ENCODE assay signal across 9 mouse cellular contexts in genomic region chr11:90019161-90019560, GRCm38 (mm10). TPM values are rescaled to one million over a fixed set of nuclear protein-coding genes. Genes with fewer than 3 reads are reported as not detected.
DNase-seq lines count a peak whose midpoint lies in the region; ATAC-seq and TF ChIP-seq lines count a peak whose summit lies in the region.
"Had no signal": no experiment of that assay in that cellular context is flagged by ENCODE, and none has a peak within 500 bp of the region (broad histone marks: within the 10 kb centered on the region; RNA-seq: fewer than 3 reads in every experiment).

No protein-coding gene starts in this region.

- no peak for ATAC-seq in intestine, postnatal 0 days
- ATAC-seq in intestine, embryonic 16.5 days: no peak
- ATAC-seq in megakaryocyte, adult 5-6 weeks (ENCODE audit: poor library complexity, severe bottlenecking): peak; percentile 81
- no peak for ATAC-seq in erythroid progenitor cell, adult 5-6 weeks (replicated peaks; ENCODE audit: low FRiP score, poor library complexity, severe bottlenecking)

- 13% methylated on average over 7 of the region's 7 CpGs for WGBS in intestine, postnatal 0 days
- 19% methylated on average over 7 of the region's 7 CpGs for WGBS in intestine, embryonic 16.5 days

- no peak overlapping the region for H3K9ac ChIP-seq in intestine, postnatal 0 days (ENCODE audit: low read depth, low read length)
- H3K9ac ChIP-seq in intestine, embryonic 16.5 days (ENCODE audit: low read depth, low read length): no peak overlapping the region

- no peaks in the 10 kb centered on the region for H3K27me3 ChIP-seq in intestine, postnatal 0 days (replicated peaks; ENCODE audit: control insufficient read depth, insufficient read depth, low read length)
- H3K27me3 ChIP-seq in intestine, embryonic 16.5 days (replicated peaks; ENCODE audit: control insufficient read depth, insufficient read depth, low read length): peaks cover 6% of the 10 kb centered on the region; the same call in 1 of the 2 replicates

- H3K36me3 ChIP-seq in intestine, postnatal 0 days (ENCODE audit: control insufficient read depth, insufficient read depth): no peaks in the 10 kb centered on the region
- no peaks in the 10 kb centered on the region for H3K36me3 ChIP-seq in intestine, embryonic 16.5 days (ENCODE audit: control insufficient read depth, insufficient read depth, low read length)

- H3K4me3 ChIP-seq in intestine, postnatal 0 days (ENCODE audit: low read depth, low read length): no peak overlapping the region
- no peak overlapping the region for H3K4me3 ChIP-seq in intestine, embryonic 16.5 days (ENCODE audit: low read length)

- peak; percentile 89 for TF ChIP-seq CTCF in intestine, postnatal 0 days (IDR thresholded peaks at IDR 0.05; ENCODE audit: low read depth)

- H3K27ac ChIP-seq in intestine, postnatal 0 days (ENCODE audit: low read depth, low read length): no peak overlapping the region
- H3K27ac ChIP-seq in intestine, embryonic 16.5 days (ENCODE audit: low read length): no peak overlapping the region

- H3K9me3 ChIP-seq in intestine, postnatal 0 days (ENCODE audit: control insufficient read depth): no peaks in the 10 kb centered on the region
- H3K9me3 ChIP-seq in intestine, embryonic 16.5 days (ENCODE audit: control insufficient read depth, low read length): no peaks in the 10 kb centered on the region

- H3K4me1 ChIP-seq in intestine, postnatal 0 days (replicated peaks; ENCODE audit: control insufficient read depth, insufficient read depth, low read length): no peaks in the 10 kb centered on the region
- H3K4me1 ChIP-seq in intestine, embryonic 16.5 days (ENCODE audit: control insufficient read depth, insufficient read depth, low read length): no peaks in the 10 kb centered on the region

- no peak overlapping the region for H3K4me2 ChIP-seq in intestine, postnatal 0 days (replicated peaks; ENCODE audit: low read depth)
- H3K4me2 ChIP-seq in intestine, embryonic 16.5 days (ENCODE audit: low read depth, low read length): no peak overlapping the region

- DNase-seq in adrenal gland, adult 18-20 months (ENCODE audit: low spot score in 2 of 2): peak; percentile 35 to 40
- DNase-seq in adrenal gland, adult 2 months: no peak
- DNase-seq in 416B (ENCODE audit: low read depth): peak; percentile 57
- peak; percentile 62 for DNase-seq in embryo, embryonic 11 days

RNA-seq across cellular contexts. Expression of gene Tmem100, which starts 11.0 kb away (rescaled TPM):
- 1 to 10 TPM; 3.9 to 5.9 TPM for total RNA-seq in adrenal gland, adult 18-20 months (2021)
- 1 to 10 TPM; 4.1 to 4.4 TPM for total RNA-seq in adrenal gland, adult 2 months (2021)
- 1.1 and 1.5 TPM in 2 replicates for polyA plus RNA-seq in adrenal gland, adult 2 months (2012; rRNA removed)
- polyA plus RNA-seq in intestine, postnatal 0 days (2015; fragmentation: Nextera tagmentation; extraction: Ambion mirVana): 11.0 and 11.4 TPM in 2 replicates
- 13.1 and 13.4 TPM in 2 replicates for polyA plus RNA-seq in intestine, embryonic 16.5 days (2015; fragmentation: Nextera tagmentation; extraction: Ambion mirVana)
- total RNA-seq in megakaryocyte, adult 5-6 weeks (2015): 0.36 TPM in 1 of 2 replicates, not detected in the other
- not detected in 2 replicates for total RNA-seq in megakaryocyte, adult 5-6 weeks (2017)
- 0.84 TPM in 1 of 2 replicates, not detected in the other for total RNA-seq in erythroid progenitor cell, adult 5-6 weeks (2015; ENCODE audit: low replicate concordance)
- not detected in 2 replicates for total RNA-seq in erythroid progenitor cell, adult 5-6 weeks (2017; ENCODE audit: low replicate concordance)
- polyA plus RNA-seq: C2C12 had no signal

RNA-seq across cellular contexts. Expression of gene Pctp, which starts 16.5 kb away (rescaled TPM):
- 1 to 10 TPM; 6.7 to 7.1 TPM for total RNA-seq in adrenal gland, adult 18-20 months (2021)
- total RNA-seq in adrenal gland, adult 2 months (2021): 1 to 10 TPM; 7.6 to 9.7 TPM
- polyA plus RNA-seq in adrenal gland, adult 2 months (2012; rRNA removed): 1.2 and 1.3 TPM in 2 replicates
- polyA plus RNA-seq in intestine, postnatal 0 days (2015; fragmentation: Nextera tagmentation; extraction: Ambion mirVana): 10.5 TPM in 2 replicates
- 24.5 and 25.4 TPM in 2 replicates for polyA plus RNA-seq in intestine, embryonic 16.5 days (2015; fragmentation: Nextera tagmentation; extraction: Ambion mirVana)
- 7.2 and 9.7 TPM in 2 replicates for total RNA-seq in megakaryocyte, adult 5-6 weeks (2015)
- 15.3 and 17.7 TPM in 2 replicates for total RNA-seq in megakaryocyte, adult 5-6 weeks (2017)
- total RNA-seq in erythroid progenitor cell, adult 5-6 weeks (2015; ENCODE audit: low replicate concordance): 3.8 TPM in 1 of 2 replicates, not detected in the other
- 2.1 and 4.1 TPM in 2 replicates for total RNA-seq in erythroid progenitor cell, adult 5-6 weeks (2017; ENCODE audit: low replicate concordance)
